Mouse (Mus musculus): ENCODE results near the gene Bsdc1.
"Not testable (repeated sequence)": the region's sequence is repeated elsewhere in the genome, so short reads cannot be mapped to it uniquely, and the experiment has no call there.

DNA sequence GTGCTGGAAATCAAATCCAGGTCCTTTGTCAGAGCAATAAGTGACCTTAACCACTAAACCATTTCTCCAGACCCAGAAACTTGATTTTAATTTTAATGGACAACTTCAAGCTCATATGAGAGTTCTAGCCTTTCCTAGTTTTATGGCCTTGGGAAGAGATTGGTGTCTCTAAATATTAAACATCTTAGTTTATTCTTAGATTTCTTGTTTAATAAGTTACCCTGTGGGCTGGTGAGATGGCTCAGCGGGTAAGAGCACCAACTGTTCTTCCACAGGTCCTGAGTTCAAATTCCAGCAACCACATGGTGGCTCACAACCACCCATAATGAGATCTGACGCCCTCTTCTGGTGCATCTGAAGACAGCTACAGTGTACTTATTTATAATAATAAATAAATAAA lies 4.1 kb upstream of the Bsdc1 start:
- not testable (repeated sequence) for TF ChIP-seq CTCF (IDR thresholded peaks at IDR 0.05); EP300 (IDR thresholded peaks at IDR 0.05; ENCODE audit: insufficient read depth, low read depth, low read length); POLR2A (IDR thresholded peaks at IDR 0.05; ENCODE audit: insufficient read depth, low read depth, low read length)

Measured in heart, adult 2 months (tissue).